Mouse (Mus musculus) left cerebral cortex, postnatal 25 days (tissue): ENCODE results near the gene Prkag3. TPM values are rescaled to one million over a fixed set of nuclear protein-coding genes. Genes with fewer than 3 reads are reported as not detected.

Experiments
- total RNA-seq, 2 experiments: library from RNA; stranded (reverse); gene quantifications; 2 replicates each; pipeline ENCODE4 v1.2.3; 2021

Prkag3 gene
- total RNA-seq, 2 experiments from 2014 or later, result not detected

Other genes with a start within 250 kb of the Prkag3 start
- 10 to 100 TPM; 27.5 to 30.4 TPM for gene Cnot9, start 243.2 kb downstream of the Prkag3 start, total RNA-seq
- 10 to 100 TPM; 11.3 to 13.3 TPM for gene Plcd4, start 206.3 kb downstream of the Prkag3 start, total RNA-seq
- 10 to 100 TPM; 23.2 to 27.0 TPM for gene Usp37, start 204.9 kb downstream of the Prkag3 start, total RNA-seq
- 10 to 100 TPM; 27.5 to 29.7 TPM for gene Zfp142, start 161.0 kb downstream of the Prkag3 start, total RNA-seq
- 10 to 100 TPM; 24.3 to 26.8 TPM for gene Bcs1l, start 160.9 kb downstream of the Prkag3 start, total RNA-seq
- 10 to 100 TPM; 54.9 to 65.2 TPM for gene Rnf25, start 147.8 kb downstream of the Prkag3 start, total RNA-seq
- gene Stk36, start 147.8 kb downstream of the Prkag3 start, total RNA-seq, result 1 to 10 TPM; 3.8 to 4.3 TPM
- gene Ttll4, start 87.5 kb downstream of the Prkag3 start, total RNA-seq, result 10 to 100 TPM; 20.2 to 20.5 TPM
- 1 to 10 TPM; 2.6 to 2.9 TPM for gene Cyp27a1, start 35.6 kb downstream of the Prkag3 start, total RNA-seq
- 1 to 10 TPM; 2.2 to 3.5 TPM for gene Wnt6, start 22.7 kb upstream of the Prkag3 start, total RNA-seq
- gene Wnt10a, start 42.3 kb upstream of the Prkag3 start, total RNA-seq, result 1 to 10 TPM; 6.6 to 9.4 TPM
- 100 to 1,000 TPM; 441 to 447 TPM for gene Cdk5r2, start 105.7 kb upstream of the Prkag3 start, total RNA-seq
- gene Fev, start 136.2 kb upstream of the Prkag3 start, total RNA-seq, result not detected
- not detected for gene Cryba2, start 143.9 kb upstream of the Prkag3 start, total RNA-seq
- 1 to 10 TPM; 2.1 to 2.4 TPM for gene Cfap65, start 186.4 kb upstream of the Prkag3 start, total RNA-seq
- under 1 TPM; 0.21 to 0.41 TPM for gene Ihh, start 202.5 kb upstream of the Prkag3 start, total RNA-seq